Mouse (Mus musculus): ENCODE results near the gene Gpc6. TPM values are rescaled to one million over a fixed set of nuclear protein-coding genes. Genes with fewer than 3 reads are reported as not detected.

The Gpc6 gene
- total RNA-seq, 2 experiments from 2014 or later, result 33.7 to 39.6 TPM

- no peak for DNase-seq (ENCODE audit: low spot score in 2 of 2)
These were observed 22.3 kb downstream of the Gpc6 start for GRCm38 (mm10) chr14:116947461-116947860.

GRCm38 (mm10) chr14:116947939-116948591, 22.9 kb downstream of the Gpc6 start:
- DNase-seq (ENCODE audit: low spot score in 2 of 2), result no peak

- DNase-seq (ENCODE audit: low spot score in 2 of 2), result no peak
These were observed 32.0 kb downstream of the Gpc6 start for GRCm38 (mm10) chr14:116957154-116957553.

GRCm38 (mm10) chr14:116964837-116965236, 39.7 kb downstream of the Gpc6 start:
- no peak for DNase-seq (ENCODE audit: low spot score in 2 of 2)

GRCm38 (mm10) chr14:116974708-116975107, 49.6 kb downstream of the Gpc6 start:
- DNase-seq (ENCODE audit: low spot score in 2 of 2), result no peak

GRCm38 (mm10) chr14:116975224-116975623, 50.1 kb downstream of the Gpc6 start:
- no peak for DNase-seq (ENCODE audit: low spot score in 2 of 2)

GRCm38 (mm10) chr14:116977259-116977658, 52.1 kb downstream of the Gpc6 start:
- no peak for DNase-seq (ENCODE audit: low spot score in 2 of 2)

- DNase-seq (ENCODE audit: low spot score in 2 of 2), result no peak
These were observed 54.7 kb downstream of the Gpc6 start for GRCm38 (mm10) chr14:116979714-116980382.

GRCm38 (mm10) chr14:116981711-116982110, 56.6 kb downstream of the Gpc6 start:
- DNase-seq (ENCODE audit: low spot score in 2 of 2), result no peak

GRCm38 (mm10) chr14:116987341-116987740, 62.2 kb downstream of the Gpc6 start:
- DNase-seq (ENCODE audit: low spot score in 2 of 2), result no peak

GRCm38 (mm10) chr14:117000376-117000775, 75.3 kb downstream of the Gpc6 start:
- no peak for DNase-seq (ENCODE audit: low spot score in 2 of 2)

- no peak for DNase-seq (ENCODE audit: low spot score in 2 of 2)
These were observed 77.2 kb downstream of the Gpc6 start for GRCm38 (mm10) chr14:117002313-117002712.

- DNase-seq (ENCODE audit: low spot score in 2 of 2), result no peak
These were observed 83.7 kb downstream of the Gpc6 start for GRCm38 (mm10) chr14:117008781-117009180.

- DNase-seq (ENCODE audit: low spot score in 2 of 2), result no peak
These were observed 87.9 kb downstream of the Gpc6 start for GRCm38 (mm10) chr14:117012969-117013368.

- no peak for DNase-seq (ENCODE audit: low spot score in 2 of 2)
These were observed 88.5 kb downstream of the Gpc6 start for GRCm38 (mm10) chr14:117013554-117014117.

GRCm38 (mm10) chr14:117015333-117015922, 90.3 kb downstream of the Gpc6 start:
- DNase-seq (ENCODE audit: low spot score in 2 of 2), result no peak

- DNase-seq (ENCODE audit: low spot score in 2 of 2), result no peak
These were observed 97.2 kb downstream of the Gpc6 start for GRCm38 (mm10) chr14:117022180-117022799.

- no peak for DNase-seq (ENCODE audit: low spot score in 2 of 2)
These were observed 109.0 kb downstream of the Gpc6 start for GRCm38 (mm10) chr14:117034146-117034545.

GRCm38 (mm10) chr14:117041017-117041416, 115.9 kb downstream of the Gpc6 start:
- DNase-seq (ENCODE audit: low spot score in 2 of 2), result no peak

GRCm38 (mm10) chr14:117048951-117049350, 123.8 kb downstream of the Gpc6 start:
- no peak for DNase-seq (ENCODE audit: low spot score in 2 of 2)

GRCm38 (mm10) chr14:117050877-117051276, 125.8 kb downstream of the Gpc6 start:
- no peak for DNase-seq (ENCODE audit: low spot score in 2 of 2)

- DNase-seq (ENCODE audit: low spot score in 2 of 2), result no peak
These were observed 128.2 kb downstream of the Gpc6 start for GRCm38 (mm10) chr14:117053361-117053760.
